Mouse (Mus musculus): ENCODE measurements around the gene Pnlip.

- TF ChIP-seq CTCF (IDR thresholded peaks at IDR 0.05; ENCODE audit: extremely low read depth, insufficient read length, insufficient replicate concordance, low read depth, low read length), result no peak
- TF ChIP-seq POLR2A (IDR thresholded peaks at IDR 0.05; ENCODE audit: low read depth, low read length), result no peak
Observed at GRCm38 (mm10) chr19:58663317-58663716, 11.0 kb downstream of the Pnlip start.

Measured in small intestine, adult 2 months (tissue).